Mouse (Mus musculus): ENCODE measurements around the gene Med24. TPM values are rescaled to one million over a fixed set of nuclear protein-coding genes. Genes with fewer than 3 reads are reported as not detected.
"Not testable (repeated sequence)": the region's sequence is repeated elsewhere in the genome, so short reads cannot be mapped to it uniquely, and the experiment has no call there.

Med24 gene
- total RNA-seq, 4 experiments from 2014 or later = 118 to 162 (median 138) TPM

DNA sequence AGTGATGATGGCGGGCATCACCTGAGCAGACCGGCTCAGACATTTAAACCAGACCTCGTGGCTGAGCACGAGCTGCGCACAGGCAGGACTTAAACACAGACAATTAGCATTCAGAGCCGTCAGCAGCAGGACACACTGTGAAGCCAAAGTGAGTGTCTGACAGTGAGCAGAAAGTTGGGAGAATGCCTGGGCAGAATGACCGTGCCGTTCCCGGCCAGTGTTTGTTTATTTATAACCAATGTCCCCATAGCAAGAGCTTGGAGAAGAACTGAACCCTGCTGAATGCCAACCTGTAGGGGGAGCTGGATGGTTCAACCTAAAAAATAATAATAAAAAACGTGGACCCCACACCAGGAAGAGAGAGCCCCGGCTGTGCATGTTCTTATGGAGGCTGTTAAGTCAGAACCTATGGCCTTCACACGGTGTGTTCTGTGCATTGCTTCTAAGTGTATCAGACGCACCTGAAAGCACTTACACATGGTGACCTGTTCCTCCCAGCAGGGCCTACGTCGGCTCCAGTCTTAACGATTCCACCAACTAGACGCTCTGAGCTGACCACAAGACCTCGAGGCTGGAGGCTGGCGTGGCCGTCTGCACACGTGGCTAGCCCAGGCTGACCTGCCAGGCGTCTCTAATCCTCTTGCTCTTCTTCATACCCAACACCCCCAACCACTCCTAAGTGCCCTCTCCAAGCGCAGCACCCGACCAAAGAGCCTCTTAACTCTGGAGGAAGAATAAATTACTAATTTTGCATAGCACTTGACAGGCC, 7.6 kb downstream of the Med24 start:
- peak in 1 of 2 experiments; percentile 76 for DNase-seq (ENCODE audit: low spot score in 2 of 2)

DNA sequence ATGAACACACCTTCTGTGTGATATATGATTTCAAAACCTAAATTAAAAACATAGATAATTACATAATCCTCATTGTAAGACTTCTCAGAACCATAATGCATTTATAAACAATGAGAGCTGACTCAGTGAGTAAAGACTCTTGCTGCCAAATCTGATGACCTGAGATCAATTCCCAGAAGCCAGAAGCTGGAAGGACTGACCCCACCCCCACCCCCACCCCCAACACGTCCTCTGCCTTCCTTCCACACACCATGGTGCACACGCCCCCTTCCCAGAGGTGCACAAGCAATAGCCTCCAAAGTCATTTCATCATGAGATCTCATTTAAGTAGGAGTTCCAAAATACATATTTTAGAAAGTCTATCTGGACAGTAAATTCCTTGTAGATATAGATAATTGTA, 8.5 kb downstream of the Med24 start:
- no peak for DNase-seq (ENCODE audit: low spot score in 2 of 2)

DNA sequence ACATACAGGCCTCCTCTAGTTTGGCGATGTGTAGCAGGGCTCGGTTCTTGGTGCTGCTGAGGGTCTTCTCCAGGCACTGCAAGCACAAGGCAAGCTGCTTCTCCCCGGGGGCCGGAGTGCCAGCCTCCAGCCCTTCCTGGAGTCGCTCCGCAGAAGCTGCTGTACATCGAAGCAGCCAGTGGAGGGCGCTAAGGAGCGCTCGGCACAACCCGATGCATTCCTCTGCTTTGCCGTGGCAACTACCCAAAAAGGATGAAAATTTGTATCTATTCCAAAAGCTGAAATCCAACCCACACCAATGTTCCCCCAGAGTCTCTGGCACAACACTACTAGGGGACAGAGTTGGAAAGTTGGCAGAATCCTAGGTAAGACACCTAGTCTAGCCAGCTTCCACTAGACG, 11.3 kb downstream of the Med24 start:
- DNase-seq (ENCODE audit: low spot score in 2 of 2) = peak; percentile 66 to 85

DNA sequence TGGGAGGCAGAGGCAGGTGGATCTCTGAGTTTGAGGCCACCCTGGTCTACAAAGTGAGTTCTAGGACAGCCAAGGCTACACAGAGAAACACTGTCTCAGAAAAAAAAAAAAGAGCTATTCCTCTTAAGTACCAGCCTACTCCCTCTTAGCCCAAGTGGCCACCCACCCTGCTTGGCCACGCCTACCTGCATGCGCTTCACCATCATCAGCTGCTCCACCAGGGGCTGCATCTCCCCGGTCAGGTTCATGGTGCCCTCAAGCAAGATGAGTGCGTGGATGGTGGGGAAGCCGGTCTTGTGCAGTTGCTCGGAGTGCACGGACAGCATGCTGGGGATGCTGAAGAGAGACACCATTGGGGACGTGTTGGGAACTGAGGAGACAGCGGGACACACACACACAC, 13.3 kb downstream of the Med24 start:
- DNase-seq (ENCODE audit: low spot score in 2 of 2) = no peak

DNA sequence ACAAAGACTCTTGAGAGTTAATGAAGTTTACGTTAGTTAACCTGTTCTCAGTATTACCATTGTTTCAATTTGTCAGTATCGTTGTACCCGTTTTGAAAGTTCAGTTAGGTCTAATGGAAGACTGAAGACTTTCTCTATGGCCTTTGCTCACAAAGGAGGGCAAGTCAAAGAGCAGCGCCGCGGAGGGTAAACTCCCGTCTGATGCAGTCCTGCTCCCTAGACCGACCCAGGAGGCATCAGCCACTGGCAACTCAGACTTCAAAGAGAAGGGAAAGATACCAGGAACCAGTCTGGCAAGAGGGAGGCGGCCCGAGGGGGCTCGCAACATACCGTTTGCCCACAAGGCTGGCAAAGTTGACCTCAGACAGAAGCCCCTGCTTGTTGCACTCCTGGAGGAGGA, 15.5 kb downstream of the Med24 start:
- DNase-seq (ENCODE audit: low spot score in 2 of 2) = no peak

DNA sequence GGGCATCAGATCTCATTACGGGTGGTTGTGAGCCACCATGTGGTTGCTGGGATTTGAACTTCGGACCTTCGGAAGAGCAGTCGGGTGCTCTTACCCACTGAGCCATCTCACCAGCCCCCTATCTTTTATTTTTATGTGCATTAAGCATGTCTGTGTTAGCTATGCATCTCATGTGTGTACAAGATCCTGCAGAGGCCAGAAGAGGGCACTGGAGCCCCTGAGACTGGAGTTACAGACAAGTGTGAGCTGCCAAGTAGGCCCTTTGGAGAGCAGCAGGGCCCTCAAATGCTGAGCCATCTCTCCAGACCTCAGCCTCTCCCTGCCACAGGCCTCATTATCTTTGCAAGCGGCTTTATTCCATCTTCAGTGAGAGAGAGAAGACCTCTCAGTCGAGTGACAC, 17.2 kb downstream of the Med24 start:
- DNase-seq (ENCODE audit: low spot score in 2 of 2) = not testable (repeated sequence)

DNA sequence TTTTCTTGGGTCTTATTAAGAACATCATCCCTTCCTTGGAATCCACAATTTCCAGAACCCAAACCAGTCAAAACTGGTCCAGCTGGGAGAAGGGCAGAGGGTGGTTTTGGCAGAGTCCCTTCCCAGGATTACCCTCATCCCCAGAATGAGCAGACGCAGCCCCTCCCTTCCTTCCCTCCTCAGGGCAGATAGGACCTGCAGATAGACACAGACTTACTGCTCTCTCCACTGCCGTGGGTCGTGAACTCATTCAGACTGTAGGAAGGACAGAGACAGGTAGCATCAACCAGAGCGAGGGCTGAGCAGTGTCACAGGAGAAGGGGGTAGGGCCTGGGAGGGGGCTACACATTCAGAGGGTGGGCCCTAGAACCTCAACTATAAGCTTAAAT, 18.2 kb downstream of the Med24 start:
- no peak for DNase-seq (ENCODE audit: low spot score in 2 of 2)

DNA sequence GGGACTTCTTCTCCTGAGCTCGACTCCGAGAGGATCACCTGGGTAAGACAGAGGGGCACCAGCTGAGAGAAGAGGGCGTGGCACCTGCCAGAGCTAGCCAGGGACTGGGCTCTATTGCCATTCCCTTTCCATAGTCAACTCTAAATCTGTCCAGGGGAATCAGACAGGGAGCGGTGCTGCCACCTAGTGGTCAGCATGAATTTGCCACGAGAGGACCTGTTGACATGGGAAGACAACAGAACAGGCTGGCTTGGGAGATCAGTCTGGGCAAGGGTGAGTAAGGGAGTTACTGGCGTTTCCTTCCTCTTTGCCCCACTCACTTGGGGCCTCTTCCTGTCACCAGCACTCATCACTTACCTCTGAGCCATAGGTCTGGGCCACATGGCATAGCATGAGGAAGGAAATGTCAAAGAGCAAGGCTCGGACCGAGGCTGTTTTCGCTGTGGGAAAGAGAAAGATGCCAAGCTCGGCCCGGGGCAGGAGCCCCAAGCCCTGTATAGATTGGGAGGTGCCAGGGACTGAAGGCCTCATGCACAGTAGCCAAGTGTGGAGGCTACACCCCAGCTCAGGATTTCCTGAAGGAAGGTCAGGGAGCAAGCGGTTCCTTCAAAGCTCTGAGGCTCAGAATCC, 18.7 kb downstream of the Med24 start:
- DNase-seq (ENCODE audit: low spot score in 2 of 2) = peak; percentile 56 to 81

DNA sequence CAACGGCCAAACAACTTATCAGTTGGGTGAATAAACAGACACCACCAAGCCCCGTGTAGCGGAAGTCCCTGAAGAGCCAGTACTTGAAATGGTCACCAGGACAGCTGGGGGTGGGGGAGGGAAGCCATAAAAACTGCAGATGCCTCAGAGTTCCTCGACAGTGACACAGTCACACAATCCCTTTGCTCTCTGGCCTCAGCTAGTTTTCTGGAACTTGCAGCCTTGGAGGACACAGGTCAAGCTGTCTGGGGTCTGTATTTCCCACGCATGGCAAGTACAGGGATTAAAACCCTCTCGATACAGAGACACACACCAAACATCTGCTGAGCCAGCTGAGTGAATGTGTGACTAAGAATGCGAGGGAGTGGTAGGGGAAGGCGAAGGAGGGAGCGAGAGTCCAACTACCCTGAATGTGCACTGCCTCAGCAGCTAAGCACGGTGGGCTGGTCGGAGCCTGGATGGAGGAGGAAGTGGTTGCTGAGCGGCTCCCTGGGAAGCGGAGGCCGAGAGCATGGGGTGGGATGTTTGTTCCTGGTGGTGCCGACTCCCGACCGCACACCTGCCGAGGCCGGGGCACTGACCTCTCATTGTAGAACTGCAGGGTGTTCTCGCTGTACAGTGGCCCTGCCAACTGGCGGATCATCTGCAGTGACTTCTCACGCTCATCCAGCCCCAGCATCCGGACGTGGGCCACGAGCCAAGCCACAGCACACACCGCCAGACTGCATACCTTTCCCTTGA, 20.1 kb downstream of the Med24 start:
- DNase-seq (ENCODE audit: low spot score in 2 of 2) = no peak

DNA sequence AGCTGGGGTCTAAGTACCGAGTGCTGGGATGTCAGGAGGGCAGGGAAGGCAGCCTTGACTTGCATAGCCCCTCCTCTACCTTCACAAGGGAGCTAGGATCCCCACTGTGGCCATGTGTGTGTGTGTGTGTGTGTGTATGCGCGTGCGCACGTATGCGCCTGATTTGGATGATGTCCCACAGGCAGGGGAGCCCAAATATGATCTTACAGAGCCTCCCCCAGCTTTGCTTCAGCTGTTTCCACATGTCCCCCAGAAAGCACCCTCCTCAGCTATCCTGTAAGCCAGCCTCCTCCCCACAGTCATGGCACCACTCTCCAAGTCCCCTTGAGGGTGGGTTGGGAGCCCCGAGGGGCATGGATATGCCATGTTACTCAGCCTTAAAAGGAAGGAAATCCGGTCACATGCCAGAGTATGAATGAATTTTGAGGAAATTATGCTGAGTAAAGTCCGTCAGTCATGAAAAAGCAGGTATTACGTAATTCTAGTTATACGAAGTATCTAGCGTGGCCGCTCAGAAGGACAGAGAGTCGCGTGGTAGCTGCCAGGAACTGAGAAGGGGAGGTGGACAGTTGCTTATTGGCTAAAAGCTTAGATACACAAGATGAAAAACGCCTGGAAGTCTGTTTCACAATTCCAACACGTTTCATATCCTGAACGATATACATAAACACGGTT, 20.8 kb downstream of the Med24 start:
- DNase-seq (ENCODE audit: low spot score in 2 of 2) = no peak

DNA sequence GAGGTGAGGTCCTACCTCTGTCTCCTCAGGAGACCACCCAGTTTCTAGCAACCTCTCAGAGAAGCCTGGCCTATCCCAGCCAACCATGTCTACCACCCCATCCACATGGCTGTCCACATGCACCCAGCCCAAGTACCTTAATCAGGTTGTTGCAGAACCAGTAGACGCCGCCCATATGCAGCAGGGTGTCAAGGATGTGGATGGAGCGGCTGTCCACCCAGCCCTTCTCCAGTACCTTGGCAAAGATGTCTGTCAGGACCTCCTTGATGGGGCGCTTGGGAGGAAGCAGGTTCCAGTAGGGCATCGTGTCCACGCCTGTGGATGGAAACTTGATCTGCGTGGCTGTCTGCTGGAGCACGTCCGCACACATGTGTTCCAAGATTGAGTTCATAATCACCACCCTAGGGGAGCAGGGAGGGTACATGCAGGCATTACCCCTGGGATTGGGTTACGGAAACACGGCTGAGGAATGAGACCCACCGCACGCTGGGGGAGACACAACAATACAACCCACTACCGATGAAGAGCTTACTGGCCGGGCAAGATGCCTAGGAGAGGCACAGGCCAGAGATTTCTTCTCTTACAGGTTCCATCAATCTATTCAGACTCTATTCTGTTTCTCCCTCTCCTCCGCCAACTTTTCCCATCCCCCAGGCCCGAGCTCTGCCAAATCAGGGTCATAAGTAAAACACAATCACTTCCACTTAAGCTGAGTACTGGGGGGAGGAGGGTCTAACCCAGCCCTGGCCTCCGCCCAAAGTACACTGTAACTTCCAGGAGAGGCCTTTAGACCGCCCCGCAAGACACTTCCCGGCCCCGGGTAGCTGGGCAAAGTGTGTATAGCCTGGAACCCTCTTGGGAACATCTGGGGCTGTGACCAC, 21.6 kb downstream of the Med24 start:
- DNase-seq (ENCODE audit: low spot score in 2 of 2) = no peak

DNA sequence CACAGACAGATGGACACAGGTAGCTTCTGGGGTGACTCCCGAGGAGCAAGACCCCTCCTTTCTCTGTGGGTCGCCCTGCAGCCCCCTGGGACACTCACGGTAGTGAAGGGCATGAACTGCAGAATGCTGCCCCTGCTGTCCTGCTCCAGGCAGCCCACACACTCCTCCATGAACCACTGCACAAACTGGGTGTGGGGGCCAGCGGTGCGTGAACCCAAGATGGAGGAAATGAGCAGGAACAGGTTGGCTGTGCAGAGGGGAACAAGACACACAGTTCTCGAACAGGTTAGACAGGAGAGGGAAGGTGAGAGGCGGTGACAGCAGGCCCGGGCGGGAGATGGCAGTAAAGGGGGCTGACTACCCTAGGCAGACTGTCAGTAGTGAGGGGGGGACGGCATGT, 24.2 kb downstream of the Med24 start:
- DNase-seq (ENCODE audit: low spot score in 2 of 2) = no peak

DNA sequence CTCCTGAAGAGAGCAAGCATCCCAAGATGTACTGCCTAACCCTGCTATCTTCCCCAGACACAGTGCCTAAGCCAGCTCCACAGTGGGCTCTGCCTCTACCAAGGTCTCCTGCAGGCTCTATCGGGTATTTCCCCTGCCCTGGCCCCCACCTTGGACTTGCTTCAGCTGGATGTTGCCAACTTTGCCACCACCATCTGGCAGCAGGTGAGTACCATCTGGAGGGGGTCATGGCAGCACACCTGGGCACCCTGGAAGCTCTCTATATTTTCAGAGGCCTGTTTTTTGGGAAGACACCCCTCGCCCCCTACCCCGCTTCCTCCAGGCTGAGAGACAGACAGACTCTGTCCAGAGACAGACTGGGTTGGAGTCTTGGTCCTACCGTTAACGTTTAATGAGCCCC, 26.9 kb downstream of the Med24 start:
- DNase-seq (ENCODE audit: low spot score in 2 of 2) = no peak

DNA sequence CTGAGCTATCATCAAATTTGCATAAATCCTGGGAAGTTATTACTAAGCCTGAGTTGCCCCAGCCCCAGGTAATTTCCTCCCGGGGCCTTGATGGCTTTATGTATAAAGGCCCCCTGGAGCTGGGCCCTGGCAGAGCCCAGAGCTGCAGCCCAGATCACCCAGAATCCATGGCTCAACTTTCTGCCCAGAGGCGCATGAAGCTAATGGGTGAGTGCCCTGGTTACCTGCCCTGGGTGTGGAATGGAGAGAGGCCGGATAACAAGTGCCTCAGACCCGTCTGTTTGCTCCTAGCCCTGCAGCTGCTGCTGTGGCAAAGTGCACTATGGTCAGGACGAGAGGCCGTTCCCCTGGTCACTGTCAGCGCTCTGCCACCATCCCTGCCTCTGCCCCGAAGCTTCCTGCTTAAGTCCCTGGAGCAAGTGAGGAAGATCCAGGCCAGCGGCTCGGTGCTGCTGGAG, 28.0 kb downstream of the Med24 start, which contains the start of gene Csf3:
Gene Csf3 (plus strand): TSS at position 51 of the 458 bp plus-strand sequence.
- DNase-seq (ENCODE audit: low spot score in 2 of 2) = no peak

DNA sequence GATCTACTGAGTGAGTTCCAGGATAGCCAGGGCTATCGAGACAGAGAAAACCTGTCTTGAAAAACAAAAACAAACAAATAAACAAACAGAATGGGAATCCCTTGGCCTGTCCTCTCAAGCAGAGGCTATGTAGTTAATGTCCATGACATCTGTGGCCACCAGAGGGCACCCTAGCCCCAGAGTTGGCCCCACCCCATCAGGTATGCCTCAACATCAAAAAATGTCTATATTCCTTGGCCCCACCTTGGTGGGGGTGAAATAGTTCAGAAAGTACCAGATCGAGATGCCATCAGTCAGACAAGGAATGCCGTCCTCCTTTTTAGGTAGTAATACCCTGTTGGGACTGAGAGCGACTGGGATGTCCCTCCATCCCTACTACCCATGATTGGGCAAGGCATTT, 29.3 kb downstream of the Med24 start:
- DNase-seq (ENCODE audit: low spot score in 2 of 2) = peak in 1 of 2 experiments; percentile 79

DNA sequence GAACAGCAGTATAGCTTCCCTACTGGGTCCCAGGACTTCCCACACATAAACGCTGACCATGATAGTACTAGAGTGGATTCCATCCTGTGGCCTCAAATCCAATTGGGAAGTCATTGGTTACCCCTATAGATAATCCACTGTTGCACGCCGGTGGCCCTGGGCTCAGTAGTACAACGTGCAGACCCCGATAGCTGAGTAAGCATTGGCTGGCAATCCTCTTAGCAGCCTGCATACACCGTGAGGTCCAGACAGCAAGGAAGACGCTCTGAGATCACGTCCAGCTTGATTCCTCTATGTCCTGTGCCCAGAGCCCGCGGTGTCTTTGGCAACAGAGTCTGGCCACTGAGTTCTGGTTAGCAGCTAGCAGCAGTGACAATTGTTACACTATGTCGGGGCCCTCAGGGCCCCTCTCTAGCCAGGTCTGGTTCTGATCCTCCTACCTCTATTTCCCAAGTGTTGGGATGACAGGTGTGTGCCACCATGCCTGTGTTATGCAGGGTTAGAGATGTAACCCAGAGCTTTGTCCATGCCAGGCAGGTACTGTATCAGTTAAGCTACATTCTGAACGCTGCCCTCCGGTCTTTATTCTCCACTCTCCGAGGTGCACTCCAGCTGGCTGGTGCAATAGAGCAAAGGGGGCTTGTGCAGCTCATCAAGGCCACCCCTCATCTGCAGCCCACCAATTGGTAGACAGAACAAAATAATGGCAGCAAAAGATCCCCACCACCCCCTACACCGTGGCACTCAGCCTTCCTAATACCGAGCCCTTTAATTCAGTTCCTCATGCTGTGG, 30.2 kb downstream of the Med24 start:
- no peak for DNase-seq (ENCODE audit: low spot score in 2 of 2)

DNA sequence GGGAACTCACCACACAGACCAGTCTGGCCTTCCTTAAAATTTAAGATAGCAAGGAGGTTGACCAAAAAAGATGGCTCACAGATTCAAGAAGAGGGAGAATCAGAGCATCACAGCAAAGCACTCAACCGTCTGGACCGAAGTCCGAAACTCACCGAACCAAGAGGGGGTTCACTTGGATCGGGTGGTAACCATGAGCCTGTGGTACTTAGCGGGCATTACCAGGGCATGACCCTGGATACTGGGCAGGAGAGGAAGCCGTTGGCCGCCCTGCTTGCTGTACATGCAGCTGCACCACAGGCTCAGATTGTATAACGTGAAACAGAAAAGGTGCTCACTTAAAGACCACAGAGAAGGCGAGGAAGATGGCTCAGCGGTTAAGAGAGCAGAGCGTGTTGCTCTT, 32.0 kb downstream of the Med24 start:
- no peak for DNase-seq (ENCODE audit: low spot score in 2 of 2)

DNA sequence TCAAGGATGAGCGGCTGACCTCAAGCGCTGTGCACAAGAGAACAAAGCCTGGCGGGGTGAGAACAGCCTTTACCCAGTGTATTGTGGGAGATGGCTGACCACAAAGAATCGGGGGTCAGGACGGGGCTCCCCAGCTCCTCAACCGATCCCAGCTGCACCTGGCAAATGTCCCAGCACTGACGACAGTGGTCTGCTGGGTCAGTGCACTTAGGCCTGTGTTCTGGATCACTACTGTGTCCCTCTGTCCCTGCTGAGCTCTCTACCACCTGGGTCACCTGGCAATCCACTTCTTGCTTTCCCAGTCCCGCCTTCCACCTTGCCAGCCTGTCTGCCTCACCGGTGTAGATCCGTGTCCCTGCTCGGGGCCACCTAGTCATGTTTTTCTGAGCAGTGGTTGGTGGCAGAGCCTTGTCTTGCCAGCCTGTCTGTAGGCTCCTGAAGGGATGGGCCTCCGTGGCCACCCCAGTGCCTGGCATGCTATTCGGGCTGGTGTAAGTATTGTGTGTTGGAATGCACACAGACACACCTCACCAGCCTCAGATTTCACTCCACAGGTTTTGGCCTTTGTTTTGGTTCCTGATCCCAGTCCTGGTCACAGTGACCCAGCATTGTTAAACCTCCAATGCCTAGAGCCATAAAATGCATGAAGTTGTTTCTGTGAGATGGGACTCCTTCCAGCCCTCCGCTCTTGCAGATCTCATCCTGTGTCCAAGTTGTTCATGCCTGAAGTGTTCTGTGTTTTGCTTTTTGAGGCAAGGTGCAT, 32.6 kb downstream of the Med24 start:
- no peak for DNase-seq (ENCODE audit: low spot score in 2 of 2)

DNA sequence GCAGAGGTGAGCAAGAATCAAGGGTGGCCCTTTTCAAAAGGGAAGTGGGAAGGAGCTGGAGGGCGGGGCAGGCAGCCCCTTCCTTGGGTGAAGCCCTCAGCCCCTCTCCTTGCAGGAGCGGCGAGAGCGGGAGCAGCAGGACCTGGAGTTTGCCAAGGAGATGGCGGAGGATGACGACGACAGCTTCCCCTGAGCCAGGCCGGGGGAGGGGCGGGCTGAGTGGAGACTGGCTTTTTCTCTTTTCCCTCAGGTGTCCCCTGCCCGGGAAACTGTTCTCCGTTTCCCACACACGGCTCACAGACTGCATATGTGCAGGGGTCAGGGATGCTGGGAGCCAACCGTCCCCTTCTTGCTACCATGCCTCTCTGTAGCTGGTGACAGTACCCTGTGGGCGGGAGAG, 33.8 kb downstream of the Med24 start:
- no peak for DNase-seq (ENCODE audit: low spot score in 2 of 2)

All from layer of hippocampus, adult 8-10 months (tissue).